Mouse (Mus musculus) G1E (cell line): ENCODE measurements at regions not wholly inside any gene's neighbourhood (a gene's known extent, or its start where the extent isn't known, plus 50 kb on each side); places are given as distances from the start of the nearest gene placed in this dataset.

Experiments
- ATAC-seq: 2 replicates; pipeline ENCODE4 v1.8.0; 2016; ENCODE audit warnings: mild to moderate bottlenecking; ENCODE audit not compliant: insufficient number of reproducible peaks, poor library complexity, low FRiP score, severe bottlenecking; ENCODE audit errors: extremely low read depth
- DNase-seq: peaks from one replicate; pipeline ENCODE4 v3.0.0; 2012; ENCODE audit warnings: low spot score
- H3K27me3 ChIP-seq: 2 replicates; pipeline ENCODE4 v1.6.1; 2012; ENCODE audit warnings: mild to moderate bottlenecking, low read length, inconsistent platforms; ENCODE audit not compliant: insufficient read depth
- H3K36me3 ChIP-seq: replicated peaks from 2 replicates; pipeline ENCODE3; 2012; ENCODE audit warnings: mild to moderate bottlenecking, inconsistent platforms
- H3K4me1 ChIP-seq: 2 replicates; pipeline ENCODE4 v1.6.1; 2012; ENCODE audit warnings: low read depth, low read length, inconsistent platforms, mixed read lengths; ENCODE audit not compliant: insufficient read depth
- H3K4me3 ChIP-seq: 2 replicates; pipeline ENCODE4 v1.5.1; 2012; ENCODE audit warnings: low read depth, mild to moderate bottlenecking, inconsistent platforms, low read length, moderate library complexity, mixed read lengths
- H3K9me3 ChIP-seq: replicated peaks from 2 replicates; pipeline ENCODE4 v1.6.1; 2012; ENCODE audit warnings: inconsistent platforms
- CTCF ChIP-seq: IDR thresholded peaks from 2 replicates; pipeline ENCODE4 v1.5.1; 2012; ENCODE audit warnings: low read depth, low read length, inconsistent platforms, mixed read lengths
- GATA1 ChIP-seq: IDR thresholded peaks from 2 replicates; pipeline ENCODE4 v1.6.1; 2012; ENCODE audit warnings: borderline replicate concordance, low read length, inconsistent platforms, mixed read lengths
- GATA2 ChIP-seq: IDR thresholded peaks from 2 replicates; pipeline ENCODE4 v1.6.1; 2012; ENCODE audit warnings: low read depth, low read length, inconsistent platforms, borderline replicate concordance
- POLR2AphosphoS5 ChIP-seq: IDR thresholded peaks from 2 replicates; pipeline ENCODE4 v1.6.1; 2012; ENCODE audit warnings: low read depth, low read length, inconsistent platforms; ENCODE audit not compliant: insufficient replicate concordance
- TAL1 ChIP-seq: conservative IDR thresholded peaks from 2 replicates; pipeline ENCODE4 v1.6.1; 2012; ENCODE audit warnings: low read depth, low read length, inconsistent platforms, mixed read lengths

DNA sequence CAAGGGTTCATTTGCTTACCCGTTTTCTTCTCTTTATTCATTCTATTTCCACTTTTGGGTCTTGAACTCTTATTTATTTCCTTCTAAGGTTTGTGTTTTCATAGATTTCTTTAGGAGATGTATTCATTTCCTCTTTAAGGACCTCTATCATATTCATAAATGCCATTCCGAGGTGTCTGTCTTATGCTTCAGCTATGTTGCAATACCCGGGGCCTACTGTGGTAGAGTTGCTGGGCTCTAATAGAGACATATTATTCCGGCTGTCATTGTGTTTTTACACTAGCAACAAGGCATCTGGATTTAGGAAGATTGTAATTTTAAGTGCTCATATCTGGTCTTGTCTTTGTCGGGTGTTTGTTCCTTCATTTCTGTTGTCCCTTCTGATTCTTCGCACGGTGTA lies 249.5 kb downstream of the Lmo4 start:
- Histone ChIP-seq H3K36me3 (no peaks in the 10 kb centered on the region), H3K4me3 (no peak overlapping the region), H3K27me3 (no peaks in the 10 kb centered on the region), H3K9me3 (peaks cover 20% of the 10 kb centered on the region), H3K4me1 (no peaks in the 10 kb centered on the region)
- DNase-seq (no peak), ATAC-seq (no peak)
- TF ChIP-seq GATA2: no peak
- no peak for TF ChIP-seq POLR2AphosphoS5
- no peak for TF ChIP-seq CTCF
- no peak for TF ChIP-seq GATA1
- no peak for TF ChIP-seq TAL1

DNA sequence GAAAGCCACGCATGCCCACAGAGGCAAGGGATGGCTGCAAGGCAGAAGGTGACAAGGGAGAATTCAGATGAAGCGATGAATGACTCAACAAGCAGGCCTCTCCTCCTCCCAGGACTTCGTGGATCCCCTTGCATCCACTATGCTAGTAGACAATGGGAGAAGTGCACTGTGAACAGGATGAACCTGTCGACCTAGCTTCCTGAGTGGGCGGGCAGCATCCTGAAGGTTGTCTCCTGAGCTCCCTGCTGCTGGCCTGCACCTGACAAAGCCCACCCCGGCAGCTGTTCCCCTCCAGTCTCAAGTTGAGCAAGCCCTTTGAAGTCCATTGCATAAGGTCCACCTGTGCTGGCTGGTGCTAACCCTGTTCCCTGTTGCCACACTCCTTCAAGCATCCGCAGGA lies 250.2 kb downstream of the Lmo4 start:
- Histone ChIP-seq H3K36me3 (no peaks in the 10 kb centered on the region), H3K4me3 (no peak overlapping the region), H3K27me3 (no peaks in the 10 kb centered on the region), H3K4me1 (no peaks in the 10 kb centered on the region), H3K9me3 (peaks cover 19% of the 10 kb centered on the region)
- TF ChIP-seq POLR2AphosphoS5 (no peak), CTCF (no peak), GATA2 (no peak), TAL1 (no peak), GATA1 (no peak)
- DNase-seq (no peak), ATAC-seq (no peak)

DNA sequence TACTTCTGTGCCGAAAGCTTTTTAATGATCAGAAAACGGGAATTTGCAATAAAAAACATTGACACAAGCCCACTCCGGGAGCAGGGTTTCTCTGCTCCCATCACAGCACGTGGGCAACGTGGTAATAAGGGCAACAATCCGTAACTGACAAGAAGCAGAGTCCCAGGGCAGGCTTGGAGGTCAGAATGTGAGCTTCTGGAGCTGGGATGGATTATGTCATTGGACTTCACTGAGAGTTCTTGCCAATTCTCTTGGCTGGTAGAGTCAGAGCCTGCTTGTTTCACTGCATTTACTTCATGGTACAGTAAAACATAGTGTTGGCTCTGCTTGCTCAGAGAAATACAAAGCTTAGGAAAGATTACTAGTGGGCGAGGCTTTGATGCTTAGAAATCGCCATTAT lies 252.7 kb downstream of the Lmo4 start:
- peaks cover 18% of the 10 kb centered on the region for H3K9me3 ChIP-seq
- no peaks in the 10 kb centered on the region for H3K4me1 ChIP-seq
- ATAC-seq: no peak
- no peak for TF ChIP-seq GATA1
- no peak for TF ChIP-seq CTCF
- TF ChIP-seq POLR2AphosphoS5: no peak
- TF ChIP-seq TAL1: no peak
- TF ChIP-seq GATA2: no peak
- H3K4me3 ChIP-seq: no peak overlapping the region
- DNase-seq: no peak
- H3K36me3 ChIP-seq: no peaks in the 10 kb centered on the region
- no peaks in the 10 kb centered on the region for H3K27me3 ChIP-seq

DNA sequence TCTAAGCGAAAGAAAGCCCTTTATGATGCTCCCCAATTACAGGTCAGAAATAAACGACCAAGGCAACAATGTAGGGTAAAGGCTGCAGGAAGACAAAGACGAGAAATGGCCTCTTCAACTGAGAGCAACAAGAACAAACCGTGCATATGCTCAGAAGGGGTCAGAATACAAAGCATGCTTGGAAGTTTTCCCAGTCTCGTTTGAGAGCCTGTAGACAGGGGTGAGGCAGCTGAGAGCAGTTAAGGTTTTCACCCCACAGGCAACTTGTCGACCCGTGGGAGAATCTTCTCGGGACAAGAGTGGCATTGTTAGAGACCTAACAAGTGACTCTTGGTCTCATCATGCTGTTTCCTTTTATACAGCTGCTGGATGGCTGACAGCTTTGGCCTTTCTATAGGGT lies 255.4 kb downstream of the Lmo4 start:
- TF ChIP-seq CTCF (no peak), POLR2AphosphoS5 (no peak)
- H3K36me3 ChIP-seq: no peaks in the 10 kb centered on the region
- no peaks in the 10 kb centered on the region for H3K27me3 ChIP-seq
- H3K9me3 ChIP-seq: peaks cover 6% of the 10 kb centered on the region
- H3K4me3 ChIP-seq: no peak overlapping the region
- no peaks in the 10 kb centered on the region for H3K4me1 ChIP-seq
- DNase-seq: no peak
- ATAC-seq: no peak

DNA sequence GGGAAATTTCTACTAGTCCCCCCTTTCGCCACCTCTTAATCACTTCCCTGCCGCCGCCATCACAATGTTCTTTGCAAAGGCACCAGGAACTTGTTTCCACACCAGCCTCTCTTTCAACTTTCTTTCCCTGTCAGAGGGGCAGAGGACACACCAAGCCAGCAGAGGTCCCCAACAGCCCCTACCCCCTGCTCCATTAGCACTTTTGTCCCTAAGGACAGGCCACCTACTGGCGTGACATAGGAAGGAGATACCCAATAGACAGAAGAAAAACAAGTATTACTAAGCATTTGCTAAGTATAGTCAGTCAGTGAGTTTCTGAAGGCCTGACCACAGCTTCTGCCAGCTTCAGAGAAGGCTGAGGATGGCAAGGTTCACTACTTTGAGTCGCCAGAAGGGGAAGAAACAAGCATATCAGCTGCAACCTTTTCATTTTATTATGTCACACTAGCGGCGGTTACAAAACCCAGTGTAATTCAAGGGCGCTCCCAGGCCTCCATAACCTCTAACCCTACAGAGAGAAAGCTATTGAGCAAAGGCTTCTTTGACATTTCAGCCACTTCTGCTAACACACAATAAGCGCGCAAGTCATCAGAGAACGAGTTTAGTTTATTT lies 255.9 kb downstream of the Lmo4 start:
- no peak for ATAC-seq
- H3K27me3 ChIP-seq: no peaks in the 10 kb centered on the region
- H3K36me3 ChIP-seq: no peaks in the 10 kb centered on the region
- no peaks in the 10 kb centered on the region for H3K4me1 ChIP-seq
- DNase-seq: no peak
- TF ChIP-seq POLR2AphosphoS5: no peak
- no peak for TF ChIP-seq GATA2
- TF ChIP-seq GATA1: no peak
- TF ChIP-seq CTCF: no peak
- H3K4me3 ChIP-seq: no peak overlapping the region
- peaks cover 1% of the 10 kb centered on the region; the same call in 1 of the 2 replicates for H3K9me3 ChIP-seq

DNA sequence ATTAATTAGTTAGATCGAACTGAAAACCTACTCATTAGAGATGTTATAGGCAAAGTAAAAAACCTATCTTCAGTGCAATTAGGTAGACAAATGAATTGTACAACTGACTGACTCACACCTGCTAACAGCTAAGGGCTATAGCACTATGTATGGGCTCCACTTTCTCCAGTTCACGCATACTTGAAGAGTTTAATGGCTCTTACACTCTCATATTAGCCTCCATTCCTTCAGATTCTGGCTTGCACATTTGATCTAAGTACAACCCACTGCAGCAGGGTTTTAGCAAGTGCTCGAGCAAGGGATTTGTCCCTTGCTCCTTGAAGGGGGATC lies 257.1 kb downstream of the Lmo4 start:
- DNase-seq (no peak), ATAC-seq (no peak)
- no peaks in the 10 kb centered on the region for H3K4me1 ChIP-seq
- no peaks in the 10 kb centered on the region for H3K36me3 ChIP-seq
- H3K9me3 ChIP-seq: 0 out of 2 replicates have a peak, but pooled peaks cover 2% of the 10 kb centered on the region
- TF ChIP-seq GATA2 (no peak), CTCF (no peak), TAL1 (no peak), POLR2AphosphoS5 (no peak), GATA1 (no peak)
- H3K27me3 ChIP-seq: no peaks in the 10 kb centered on the region
- H3K4me3 ChIP-seq: no peak overlapping the region
